Mouse (Mus musculus): ENCODE data around the gene Dusp5. TPM values are rescaled to one million over a fixed set of nuclear protein-coding genes. Genes with fewer than 3 reads are reported as not detected.

Gene Dusp5
- polyA plus RNA-seq, 1 experiment from 2014 or later: 6.4 TPM

- H3K4me3 ChIP-seq: no peak overlapping the region
- 52% methylated on average over 11 of the region's 11 CpGs for WGBS
- no peak overlapping the region for H3K27ac ChIP-seq
- DNase-seq (ENCODE audit: low spot score): no peak
- no peaks in the 10 kb centered on the region for H3K9me3 ChIP-seq (replicated peaks)
- no peaks in the 10 kb centered on the region for H3K36me3 ChIP-seq
- peaks cover 5% of the 10 kb centered on the region; the same call in 1 of the 2 replicates for H3K27me3 ChIP-seq (ENCODE audit: low read depth, poor library complexity, severe bottlenecking)
- 0 out of 2 replicates have a peak, but pooled peaks cover 5% of the 10 kb centered on the region for H3K4me1 ChIP-seq
These were observed 7.6 kb upstream of the Dusp5 start for GRCm38 (mm10) chr19:53521137-53521795.

GRCm38 (mm10) chr19:53527480-53527879 is 1.4 kb upstream of the Dusp5 start:
- peaks cover 29% of the 10 kb centered on the region; the same call in 1 of the 2 replicates for H3K27me3 ChIP-seq (ENCODE audit: low read depth, poor library complexity, severe bottlenecking)
- no peak overlapping the region for H3K4me3 ChIP-seq
- no peak overlapping the region for H3K27ac ChIP-seq
- no peak for DNase-seq (ENCODE audit: low spot score)
- WGBS: 14% methylated on average over 10 of the region's 10 CpGs
- no peaks in the 10 kb centered on the region for H3K9me3 ChIP-seq (replicated peaks)
- H3K4me1 ChIP-seq: peaks cover 51% of the 10 kb centered on the region
- no peaks in the 10 kb centered on the region for H3K36me3 ChIP-seq

- Histone ChIP-seq H3K4me1 (peaks cover 58% of the 10 kb centered on the region), H3K4me3 (peak overlapping the region; percentile 74), H3K36me3 (no peaks in the 10 kb centered on the region), H3K27ac (peak overlapping the region; percentile 87), H3K9me3 (replicated peaks) (no peaks in the 10 kb centered on the region), H3K27me3 (ENCODE audit: low read depth, poor library complexity, severe bottlenecking) (peaks cover 29% of the 10 kb centered on the region; the same call in 1 of the 2 replicates)
- no peak for DNase-seq (ENCODE audit: low spot score)
- 2% methylated on average over 13 of the region's 13 CpGs for WGBS
These were observed 733 bp upstream of the Dusp5 start for GRCm38 (mm10) chr19:53528131-53528621.

GRCm38 (mm10) chr19:53529455-53529704 is 471 bp downstream of the Dusp5 start:
- Histone ChIP-seq H3K4me1 (peaks cover 61% of the 10 kb centered on the region), H3K4me3 (peak overlapping the region; percentile 74), H3K9me3 (replicated peaks) (no peaks in the 10 kb centered on the region), H3K36me3 (peaks cover 7% of the 10 kb centered on the region; the same call in 1 of the 2 replicates), H3K27ac (peak overlapping the region; percentile 87), H3K27me3 (ENCODE audit: low read depth, poor library complexity, severe bottlenecking) (peaks cover 29% of the 10 kb centered on the region; the same call in 1 of the 2 replicates)
- 0% methylated on average over 35 of the region's 36 CpGs for WGBS
- no peak for DNase-seq (ENCODE audit: low spot score)

- Histone ChIP-seq H3K27me3 (ENCODE audit: low read depth, poor library complexity, severe bottlenecking) (peaks cover 29% of the 10 kb centered on the region; the same call in 1 of the 2 replicates), H3K9me3 (replicated peaks) (no peaks in the 10 kb centered on the region), H3K4me3 (peak overlapping the region; percentile 74), H3K27ac (peak overlapping the region; percentile 87), H3K36me3 (peaks cover 12% of the 10 kb centered on the region), H3K4me1 (peaks cover 64% of the 10 kb centered on the region)
- DNase-seq (ENCODE audit: low spot score): peak; percentile 70
- under 1% methylated on average over 31 of the region's 31 CpGs for WGBS
These were observed 1.0 kb downstream of the Dusp5 start for GRCm38 (mm10) chr19:53529705-53530562.

DNA sequence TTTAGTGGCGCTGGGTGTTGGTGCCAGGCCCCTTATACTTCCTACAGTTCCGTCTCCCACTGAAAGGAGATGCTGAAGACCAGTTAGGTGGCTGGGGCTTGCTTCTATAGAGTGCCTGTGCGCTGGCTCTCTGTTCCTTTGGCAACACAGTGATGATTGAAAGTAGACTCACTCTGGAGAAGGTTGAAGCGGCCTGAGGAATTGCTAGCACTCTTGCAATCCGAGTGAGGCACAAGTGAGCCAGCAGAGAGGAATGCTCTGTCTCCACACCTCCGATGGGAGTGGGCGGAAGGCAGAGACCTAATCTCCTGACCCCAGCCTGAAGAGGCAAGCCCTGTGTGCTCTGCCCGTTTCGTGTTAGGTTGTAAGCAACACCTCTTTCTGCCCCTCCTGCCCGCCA is 2.5 kb downstream of the Dusp5 start:
- Histone ChIP-seq H3K27ac (no peak overlapping the region), H3K27me3 (ENCODE audit: low read depth, poor library complexity, severe bottlenecking) (peaks cover 29% of the 10 kb centered on the region; the same call in 1 of the 2 replicates), H3K4me3 (0 out of 2 replicates have a peak overlapping the region, but pooled peaks have one; percentile 17), H3K36me3 (peaks cover 24% of the 10 kb centered on the region), H3K4me1 (peaks cover 65% of the 10 kb centered on the region), H3K9me3 (replicated peaks) (no peaks in the 10 kb centered on the region)
- WGBS: 27% methylated on average over 10 of the region's 10 CpGs
- no peak for DNase-seq (ENCODE audit: low spot score)

GRCm38 (mm10) chr19:53532021-53532420 is 3.1 kb downstream of the Dusp5 start:
- Histone ChIP-seq H3K4me3 (no peak overlapping the region), H3K4me1 (peaks cover 69% of the 10 kb centered on the region), H3K27ac (no peak overlapping the region), H3K36me3 (peaks cover 30% of the 10 kb centered on the region), H3K9me3 (replicated peaks) (no peaks in the 10 kb centered on the region), H3K27me3 (ENCODE audit: low read depth, poor library complexity, severe bottlenecking) (peaks cover 25% of the 10 kb centered on the region; the same call in 1 of the 2 replicates)
- 45% methylated on average over 6 of the region's 6 CpGs for WGBS
- no peak for DNase-seq (ENCODE audit: low spot score)

DNA sequence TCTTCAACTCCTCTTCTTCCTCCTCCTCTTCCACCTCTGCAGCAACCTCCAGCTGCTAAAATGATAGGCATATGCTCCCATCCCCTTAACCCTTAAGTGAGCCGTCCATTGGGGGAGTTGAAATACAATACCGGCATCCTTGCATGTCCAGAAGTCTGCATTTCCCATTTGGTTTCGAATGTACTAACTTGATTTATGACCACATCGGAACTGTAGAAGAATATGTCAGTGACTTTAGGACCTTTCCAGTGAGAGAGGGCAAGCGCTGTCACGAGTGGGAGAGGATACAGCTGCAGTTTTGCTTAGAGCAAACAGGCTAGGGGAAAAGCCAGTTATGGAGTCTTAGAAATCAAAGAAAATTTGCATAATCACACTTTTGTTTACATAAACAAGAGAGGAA is 3.8 kb downstream of the Dusp5 start:
- H3K9me3 ChIP-seq (replicated peaks): no peaks in the 10 kb centered on the region
- 35% methylated on average over 6 of the region's 6 CpGs for WGBS
- no peak overlapping the region for H3K4me3 ChIP-seq
- no peak for DNase-seq (ENCODE audit: low spot score)
- H3K27me3 ChIP-seq (ENCODE audit: low read depth, poor library complexity, severe bottlenecking): peaks cover 18% of the 10 kb centered on the region; the same call in 1 of the 2 replicates
- peaks cover 37% of the 10 kb centered on the region for H3K36me3 ChIP-seq
- no peak overlapping the region for H3K27ac ChIP-seq
- H3K4me1 ChIP-seq: peaks cover 65% of the 10 kb centered on the region

DNA sequence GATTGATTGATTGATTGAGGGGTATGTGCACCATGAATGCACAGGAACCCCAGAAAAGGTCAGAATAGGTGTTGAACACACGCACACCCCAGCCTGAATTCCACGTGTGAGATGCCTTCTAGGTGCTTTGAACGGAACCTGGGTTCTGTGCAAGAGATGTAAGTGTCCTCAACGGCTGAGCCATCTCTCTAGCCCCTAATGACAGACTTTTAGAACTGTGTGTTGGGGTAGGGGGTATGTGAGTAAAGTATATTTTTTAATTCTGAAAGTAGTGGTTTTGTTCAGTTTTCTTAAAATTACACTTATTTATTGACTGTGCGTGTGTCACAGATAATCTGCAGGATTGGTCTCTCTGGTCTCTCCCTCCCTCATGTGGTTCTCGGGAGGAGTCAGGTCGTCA is 4.3 kb downstream of the Dusp5 start:
- Histone ChIP-seq H3K36me3 (peaks cover 42% of the 10 kb centered on the region), H3K27ac (no peak overlapping the region), H3K4me1 (peaks cover 59% of the 10 kb centered on the region), H3K4me3 (no peak overlapping the region), H3K27me3 (ENCODE audit: low read depth, poor library complexity, severe bottlenecking) (peaks cover 17% of the 10 kb centered on the region; the same call in 1 of the 2 replicates), H3K9me3 (replicated peaks) (no peaks in the 10 kb centered on the region)
- no peak for DNase-seq (ENCODE audit: low spot score)
- WGBS: 81% methylated on average over 7 of the region's 7 CpGs

DNA sequence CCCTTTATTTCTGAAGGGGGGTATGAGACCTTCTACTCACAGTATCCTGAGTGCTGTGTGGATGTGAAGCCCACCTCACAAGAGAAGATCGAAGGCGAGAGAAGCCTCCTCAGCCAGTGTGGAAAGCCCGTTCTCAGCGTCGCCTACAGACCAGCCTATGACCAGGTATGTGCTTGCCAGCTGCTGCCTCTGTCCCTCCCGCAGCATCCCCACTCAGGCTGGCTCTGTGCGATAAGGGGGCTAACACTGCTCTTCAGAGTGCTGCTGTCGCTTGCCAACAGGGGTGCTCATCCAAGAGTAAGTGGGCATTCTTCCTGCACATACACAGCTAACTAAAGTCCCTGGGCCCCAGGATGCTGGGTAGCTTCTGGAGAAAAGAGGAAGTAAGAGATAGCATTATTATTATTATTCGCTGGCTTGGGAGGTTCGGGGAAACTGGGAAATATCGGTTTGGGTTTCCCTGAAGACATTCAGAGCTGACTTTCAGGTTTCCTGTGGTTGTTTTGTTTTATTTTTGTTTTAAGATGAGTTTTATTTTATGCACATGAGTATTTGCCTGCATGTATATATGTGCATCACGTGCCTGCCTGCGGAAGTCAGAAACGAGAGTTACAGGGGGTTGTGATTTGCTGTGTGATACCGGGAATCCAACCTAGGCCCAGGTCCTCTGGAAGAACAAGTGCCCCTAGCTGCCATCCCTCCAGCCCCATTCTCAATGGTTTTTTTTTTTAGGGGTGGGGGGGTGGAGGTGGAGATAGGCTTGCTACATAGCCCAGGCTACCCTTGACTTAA is 5.1 kb downstream of the Dusp5 start:
- DNase-seq (ENCODE audit: low spot score): no peak
- 97% methylated on average over 15 of the region's 15 CpGs for WGBS
- no peaks in the 10 kb centered on the region for H3K9me3 ChIP-seq (replicated peaks)
- no peak overlapping the region for H3K4me3 ChIP-seq
- H3K27ac ChIP-seq: no peak overlapping the region
- H3K27me3 ChIP-seq (ENCODE audit: low read depth, poor library complexity, severe bottlenecking): peaks cover 17% of the 10 kb centered on the region; the same call in 1 of the 2 replicates
- H3K4me1 ChIP-seq: peaks cover 59% of the 10 kb centered on the region
- peaks cover 49% of the 10 kb centered on the region for H3K36me3 ChIP-seq

DNA sequence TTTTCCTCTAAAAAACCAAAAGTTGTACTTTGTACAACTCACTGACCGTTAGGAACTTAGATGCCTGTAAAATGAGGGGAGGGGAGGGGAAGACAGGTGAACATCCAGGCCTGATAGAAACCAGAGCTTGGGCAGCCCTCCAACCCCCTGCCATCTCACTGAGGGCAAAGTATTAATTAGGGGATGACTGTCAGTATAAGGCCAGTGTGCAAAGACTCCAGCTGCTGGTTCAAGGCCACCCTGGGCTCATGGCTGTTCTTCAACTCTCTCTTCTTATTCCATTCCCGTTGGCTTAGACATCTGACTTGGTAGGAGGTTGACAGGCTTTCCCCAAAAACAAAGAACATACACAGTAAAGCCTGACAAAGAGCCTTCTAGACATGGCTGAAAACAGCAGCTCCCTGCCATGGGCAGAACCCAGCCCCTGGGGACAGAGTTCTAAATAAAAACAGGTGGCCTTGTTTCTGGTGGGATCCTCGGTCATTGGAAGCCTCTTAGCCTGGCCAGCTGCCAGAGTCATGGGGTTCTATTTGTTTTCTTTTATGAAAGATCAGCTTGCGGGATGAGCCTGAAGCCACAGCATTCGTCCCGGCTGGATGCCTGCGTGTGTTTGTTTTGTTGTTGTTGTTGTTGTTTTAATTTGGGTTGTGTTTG is 6.0 kb downstream of the Dusp5 start:
- peaks cover 16% of the 10 kb centered on the region; the same call in 1 of the 2 replicates for H3K27me3 ChIP-seq (ENCODE audit: low read depth, poor library complexity, severe bottlenecking)
- 84% methylated on average over 7 of the region's 7 CpGs for WGBS
- DNase-seq (ENCODE audit: low spot score): no peak
- H3K4me1 ChIP-seq: peaks cover 54% of the 10 kb centered on the region
- no peaks in the 10 kb centered on the region for H3K9me3 ChIP-seq (replicated peaks)
- H3K27ac ChIP-seq: no peak overlapping the region
- no peak overlapping the region for H3K4me3 ChIP-seq
- peaks cover 57% of the 10 kb centered on the region for H3K36me3 ChIP-seq

DNA sequence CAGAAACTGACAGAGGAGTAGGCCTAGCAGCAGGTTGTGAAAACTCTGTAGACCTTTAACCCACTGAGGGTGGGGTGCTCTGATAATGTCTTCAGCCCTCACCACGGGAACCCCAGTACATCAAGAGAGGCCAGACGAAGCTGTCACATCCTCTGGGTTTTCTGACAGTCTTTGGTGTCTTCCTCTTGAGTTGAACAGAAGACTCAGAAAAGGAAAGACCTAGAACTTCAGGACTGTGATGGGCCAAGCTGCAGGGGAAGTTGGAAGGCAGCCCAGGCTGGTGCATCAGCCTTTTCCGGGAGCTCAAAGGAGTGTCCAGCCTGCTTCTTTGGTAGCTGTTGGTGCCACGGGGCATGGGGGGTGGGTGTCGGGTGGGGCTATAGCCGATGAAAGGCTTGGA is 6.5 kb downstream of the Dusp5 start:
- no peak overlapping the region for H3K27ac ChIP-seq
- H3K4me1 ChIP-seq: peaks cover 49% of the 10 kb centered on the region
- no peaks in the 10 kb centered on the region for H3K9me3 ChIP-seq (replicated peaks)
- whole genome bisulfite sequencing: 93% methylated on average over 6 of the region's 6 CpGs
- no peak for DNase-seq (ENCODE audit: low spot score)
- peaks cover 63% of the 10 kb centered on the region for H3K36me3 ChIP-seq
- H3K27me3 ChIP-seq (ENCODE audit: low read depth, poor library complexity, severe bottlenecking): peaks cover 11% of the 10 kb centered on the region; the same call in 1 of the 2 replicates
- no peak overlapping the region for H3K4me3 ChIP-seq
